Comparison of ENCODE assay signal across 7 mouse cellular contexts in the genomic region with DNA sequence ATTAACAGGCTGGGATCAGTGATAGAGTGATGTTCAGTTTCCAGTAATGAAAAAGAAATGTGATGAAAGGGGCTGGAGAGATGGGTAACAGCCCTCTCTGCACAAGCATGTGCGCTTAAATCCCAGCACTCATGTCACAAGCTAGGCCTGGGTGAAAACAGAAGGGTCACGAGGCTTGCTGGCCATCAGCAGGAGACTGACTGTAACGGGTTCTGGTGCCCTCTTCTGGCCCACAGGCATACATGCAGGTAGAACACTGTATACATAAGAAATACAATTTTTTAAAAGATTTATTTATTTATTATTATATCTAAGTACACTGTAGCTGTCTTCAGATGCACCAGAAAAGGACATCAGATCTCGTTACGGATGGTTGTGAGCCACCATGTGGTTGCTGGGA. TPM values are rescaled to one million over a fixed set of nuclear protein-coding genes. Genes with fewer than 3 reads are reported as not detected.
DNase-seq lines count a peak whose midpoint lies in the region; ATAC-seq and TF ChIP-seq lines count a peak whose summit lies in the region.

No protein-coding gene starts in this region.

- H3K4me1 ChIP-seq in hindbrain, embryonic 11.5 days (replicated peaks; ENCODE audit: control insufficient read depth, insufficient read depth, low read length), result no peaks in the 10 kb centered on the region
- H3K4me1 ChIP-seq in hindbrain, embryonic 14.5 days (replicated peaks; ENCODE audit: control insufficient read depth, insufficient read depth, low read length), result no peaks in the 10 kb centered on the region
- no peaks in the 10 kb centered on the region for H3K4me1 ChIP-seq in small intestine, adult 2 months (ENCODE audit: control insufficient read depth, insufficient read depth, insufficient read length, low read length)

- TF ChIP-seq POLR2A in brain, embryonic 14.5 days (IDR thresholded peaks at IDR 0.05; ENCODE audit: borderline replicate concordance, extremely low read depth, insufficient read depth, insufficient read length, poor library complexity, severe bottlenecking), result no peak
- no peak for TF ChIP-seq POLR2A in small intestine, adult 2 months (IDR thresholded peaks at IDR 0.05; ENCODE audit: low read depth, low read length)

- H3K27me3 ChIP-seq in hindbrain, embryonic 11.5 days (ENCODE audit: control insufficient read depth, insufficient read depth, low read length), result peaks cover 9% of the 10 kb centered on the region; the same call in 1 of the 2 replicates
- H3K27me3 ChIP-seq in hindbrain, embryonic 14.5 days (ENCODE audit: control insufficient read depth, insufficient read depth, low read length), result peaks cover 64% of the 10 kb centered on the region
- H3K27me3 ChIP-seq in small intestine, adult 2 months (ENCODE audit: control insufficient read depth, insufficient read depth, low read length), result no peaks in the 10 kb centered on the region

- H3K4me3 ChIP-seq in hindbrain, embryonic 11.5 days (ENCODE audit: low read depth, low read length), result no peak overlapping the region
- H3K4me3 ChIP-seq in hindbrain, embryonic 14.5 days (replicated peaks; ENCODE audit: low read length), result no peak overlapping the region
- no peak overlapping the region for H3K4me3 ChIP-seq in small intestine, adult 2 months (ENCODE audit: low read depth, low read length)

- no peak for ATAC-seq in hindbrain, embryonic 11.5 days (ENCODE audit: low FRiP score)
- ATAC-seq in hindbrain, embryonic 14.5 days (ENCODE audit: low FRiP score), result no peak; the same call in 1 of the 2 replicates

- 64% methylated on average over 5 of the region's 5 CpGs for WGBS in hindbrain, embryonic 11.5 days
- 70% methylated on average over 5 of the region's 5 CpGs for WGBS in hindbrain, embryonic 14.5 days
- 75% methylated on average over 5 of the region's 5 CpGs for WGBS in small intestine, adult 2 months

- no peak overlapping the region for H3K27ac ChIP-seq in hindbrain, embryonic 11.5 days (ENCODE audit: low read depth, low read length)
- H3K27ac ChIP-seq in hindbrain, embryonic 14.5 days, result no peak overlapping the region
- H3K27ac ChIP-seq in small intestine, adult 2 months (ENCODE audit: insufficient read depth, low read depth, low read length), result no peak overlapping the region

- no peaks in the 10 kb centered on the region for H3K36me3 ChIP-seq in hindbrain, embryonic 11.5 days (ENCODE audit: control insufficient read depth, insufficient read depth, low read length)
- no peaks in the 10 kb centered on the region for H3K36me3 ChIP-seq in hindbrain, embryonic 14.5 days (replicated peaks; ENCODE audit: control insufficient read depth, insufficient read depth)
- H3K36me3 ChIP-seq in small intestine, adult 2 months (ENCODE audit: control insufficient read depth, insufficient read depth, low read length), result no peaks in the 10 kb centered on the region

- no peak overlapping the region for H3K9ac ChIP-seq in hindbrain, embryonic 11.5 days (ENCODE audit: low read depth, low read length)
- no peak overlapping the region for H3K9ac ChIP-seq in hindbrain, embryonic 14.5 days

- peak; percentile 56; the same call in 1 of the 2 replicates for TF ChIP-seq CTCF in brain, embryonic 14.5 days (IDR thresholded peaks at IDR 0.05; ENCODE audit: borderline replicate concordance, extremely low read depth, insufficient read depth, insufficient read length)
- TF ChIP-seq CTCF in small intestine, adult 2 months (IDR thresholded peaks at IDR 0.05; ENCODE audit: extremely low read depth, insufficient read length, insufficient replicate concordance, low read depth, low read length), result peak; percentile 20; the same call in 1 of the 2 replicates

- H3K4me2 ChIP-seq in hindbrain, embryonic 11.5 days (replicated peaks; ENCODE audit: low read depth, low read length), result no peak overlapping the region
- H3K4me2 ChIP-seq in hindbrain, embryonic 14.5 days (replicated peaks), result no peak overlapping the region

- DNase-seq in hindbrain, embryonic 11.5 days (ENCODE audit: low spot score), result peak; percentile 18
- no peak for DNase-seq in hindbrain, embryonic 14.5 days (ENCODE audit: low spot score)
- peak; percentile 2 for DNase-seq in right cerebral cortex, adult 18-20 months
- DNase-seq in right cerebral cortex, postnatal 10 days (ENCODE audit: low spot score in 2 of 2), result no peak
- DNase-seq in brain, embryonic 14.5 days (ENCODE audit: low read depth), result peak; percentile 52
- DNase-seq in thymus, postnatal 14 days, result no peak

- no peaks in the 10 kb centered on the region for H3K9me3 ChIP-seq in hindbrain, embryonic 11.5 days (ENCODE audit: control insufficient read depth, low read length)
- no peaks in the 10 kb centered on the region for H3K9me3 ChIP-seq in hindbrain, embryonic 14.5 days (ENCODE audit: control insufficient read depth, low read length)

RNA-seq across cellular contexts. Expression of gene Chic1, which starts 18.0 kb away (rescaled TPM):
- 6.2 and 8.5 TPM in 2 replicates for polyA plus RNA-seq in hindbrain, embryonic 11.5 days (2014; fragmentation: Nextera tagmentation; extraction: Ambion mirVana)
- polyA plus RNA-seq in hindbrain, embryonic 14.5 days (2014; fragmentation: Nextera tagmentation; extraction: Ambion mirVana), result 7.9 and 8.3 TPM in 2 replicates
- 7.0 and 8.7 TPM in 2 replicates for polyA plus RNA-seq in brain, embryonic 14.5 days (2012; rRNA removed)
- polyA plus RNA-seq in small intestine, adult 2 months (2012; rRNA removed), result 0.05 and 0.24 TPM in 2 replicates

RNA-seq across cellular contexts. Expression of gene Tsx, which starts 40.0 kb away (rescaled TPM):
- 0.45 and 0.51 TPM in 2 replicates for polyA plus RNA-seq in hindbrain, embryonic 11.5 days (2014; fragmentation: Nextera tagmentation; extraction: Ambion mirVana)
- polyA plus RNA-seq in hindbrain, embryonic 14.5 days (2014; fragmentation: Nextera tagmentation; extraction: Ambion mirVana), result 0.25 TPM in 1 of 2 replicates, not detected in the other
- polyA plus RNA-seq in brain, embryonic 14.5 days (2012; rRNA removed), result 1.2 and 1.4 TPM in 2 replicates
- 0.20 TPM in 1 of 2 replicates, not detected in the other for polyA plus RNA-seq in small intestine, adult 2 months (2012; rRNA removed)

RNA-seq across cellular contexts. Expression of gene Gm26992, which starts 47.6 kb away (rescaled TPM):
- polyA plus RNA-seq in hindbrain, embryonic 11.5 days (2014; fragmentation: Nextera tagmentation; extraction: Ambion mirVana), result not detected in 2 replicates
- not detected in 2 replicates for polyA plus RNA-seq in hindbrain, embryonic 14.5 days (2014; fragmentation: Nextera tagmentation; extraction: Ambion mirVana)
- 0.28 and 0.56 TPM in 2 replicates for polyA plus RNA-seq in brain, embryonic 14.5 days (2012; rRNA removed)
- polyA plus RNA-seq in small intestine, adult 2 months (2012; rRNA removed), result not detected in 2 replicates

RNA-seq across cellular contexts. Expression of gene Cdx4, which starts 53.1 kb away (rescaled TPM):
- polyA plus RNA-seq in hindbrain, embryonic 11.5 days (2014; fragmentation: Nextera tagmentation; extraction: Ambion mirVana), result not detected in 2 replicates
- polyA plus RNA-seq in hindbrain, embryonic 14.5 days (2014; fragmentation: Nextera tagmentation; extraction: Ambion mirVana), result not detected in 2 replicates
- polyA plus RNA-seq in brain, embryonic 14.5 days (2012; rRNA removed), result not detected in 2 replicates
- polyA plus RNA-seq in small intestine, adult 2 months (2012; rRNA removed), result not detected in 2 replicates

Comparison
In these comparisons a context has a peak if more than half of its experiments do, and no peak if none do; other contexts are left out.
1. DNase-seq: peak in hindbrain, embryonic 11.5 days (single experiment), right cerebral cortex, adult 18-20 months (single experiment) and brain, embryonic 14.5 days (single experiment); none in hindbrain, embryonic 14.5 days (single experiment), right cerebral cortex, postnatal 10 days (0 of 2) and thymus, postnatal 14 days (single experiment).